Mouse (Mus musculus): ENCODE data around the gene Adcy5. TPM values are rescaled to one million over a fixed set of nuclear protein-coding genes. Genes with fewer than 3 reads are reported as not detected.

The Adcy5 gene
- polyA plus RNA-seq, 1 experiment = not detected

- peaks cover 59% of the 10 kb centered on the region for H3K27me3 ChIP-seq (ENCODE audit: control insufficient read depth, insufficient read depth, insufficient read length)
- H3K4me2 ChIP-seq (ENCODE audit: low read depth) = no peak overlapping the region
- H3K4me3 ChIP-seq = no peak overlapping the region
These were observed 1.4 kb upstream of the Adcy5 start for GRCm38 (mm10) chr16:35153146-35153755.

DNA sequence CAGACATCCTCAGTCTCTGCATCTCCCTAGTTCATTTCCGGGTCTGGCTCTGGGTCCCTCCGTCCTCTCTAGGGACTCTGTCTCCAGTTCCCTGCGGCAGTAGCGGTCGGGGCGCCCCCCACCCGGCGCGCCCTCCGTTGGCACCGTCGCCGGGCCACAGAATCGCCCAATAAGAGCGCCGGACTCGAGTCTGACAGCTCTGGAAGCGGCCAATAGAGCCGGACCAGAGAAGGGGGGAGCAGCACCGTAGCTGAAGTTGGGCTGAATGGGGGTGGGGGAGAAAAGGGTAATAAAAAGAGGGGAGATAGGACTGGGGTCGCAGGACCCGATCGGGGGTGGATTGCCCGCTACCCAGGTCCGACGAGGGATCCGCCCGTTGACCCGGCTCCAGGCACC lies 434 bp upstream of the Adcy5 start:
- no peak overlapping the region for H3K4me2 ChIP-seq (ENCODE audit: low read depth)
- no peak for TF ChIP-seq TCF12 (IDR thresholded peaks at IDR 0.05; ENCODE audit: insufficient read depth, poor library complexity, severe bottlenecking)
- no peak for TF ChIP-seq POLR2AphosphoS2 (IDR thresholded peaks at IDR 0.05; ENCODE audit: insufficient read length, low read depth)
- no peak for TF ChIP-seq SRF (IDR thresholded peaks at IDR 0.05; ENCODE audit: control insufficient read depth, insufficient read length, low read depth)
- TF ChIP-seq MYOG (IDR thresholded peaks at IDR 0.05; ENCODE audit: control insufficient read depth in 1 of 3, insufficient read depth in 1 of 3, insufficient read length in 2 of 3, low read depth in 2 of 3) = no peak
- TF ChIP-seq TCF3 (IDR thresholded peaks at IDR 0.05; ENCODE audit: insufficient read length, low read depth) = no peak
- TF ChIP-seq POLR2A (IDR thresholded peaks at IDR 0.05; ENCODE audit: insufficient read length, low read depth) = no peak
- TF ChIP-seq USF1 (IDR thresholded peaks at IDR 0.05; ENCODE audit: low read depth) = no peak
- no peak for TF ChIP-seq MYOD1 (IDR thresholded peaks at IDR 0.05; ENCODE audit: control insufficient read depth in 1 of 3, insufficient read length in 2 of 3, low read depth in 2 of 3)
- no peak for TF ChIP-seq CEBPB (IDR thresholded peaks at IDR 0.05; ENCODE audit: insufficient read depth, poor library complexity, severe bottlenecking)
- no peak for TF ChIP-seq MAX (IDR thresholded peaks at IDR 0.05; ENCODE audit: low read depth)
- H3K36me3 ChIP-seq (ENCODE audit: control insufficient read depth, insufficient read depth) = no peaks in the 10 kb centered on the region
- H3ac ChIP-seq (ENCODE audit: control insufficient read depth, insufficient read length) = no peak overlapping the region
- no peaks in the 10 kb centered on the region for H3K79me2 ChIP-seq (ENCODE audit: control insufficient read depth, insufficient read depth)
- H3K4me3 ChIP-seq = no peak overlapping the region
- peaks cover 51% of the 10 kb centered on the region for H3K27me3 ChIP-seq (ENCODE audit: control insufficient read depth, insufficient read depth, insufficient read length)

More at GRCm38 (mm10) chr16:35153146-35153755, 1.4 kb upstream of the Adcy5 start:
- TF ChIP-seq POLR2AphosphoS2 (IDR thresholded peaks at IDR 0.05; ENCODE audit: insufficient read length, low read depth) = no peak
- no peak for TF ChIP-seq MYOD1 (IDR thresholded peaks at IDR 0.05; ENCODE audit: control insufficient read depth in 1 of 3, insufficient read length in 2 of 3, low read depth in 2 of 3)
- TF ChIP-seq MYOG (IDR thresholded peaks at IDR 0.05; ENCODE audit: control insufficient read depth in 1 of 3, insufficient read depth in 1 of 3, insufficient read length in 2 of 3, low read depth in 2 of 3) = no peak
- TF ChIP-seq TCF3 (IDR thresholded peaks at IDR 0.05; ENCODE audit: insufficient read length, low read depth) = no peak
- no peak for TF ChIP-seq E2F4 (IDR thresholded peaks at IDR 0.05; ENCODE audit: insufficient read depth)
- TF ChIP-seq TCF12 (IDR thresholded peaks at IDR 0.05; ENCODE audit: insufficient read depth, poor library complexity, severe bottlenecking) = no peak
- no peak for TF ChIP-seq MAX (IDR thresholded peaks at IDR 0.05; ENCODE audit: low read depth)
- no peak for TF ChIP-seq REST (IDR thresholded peaks at IDR 0.05; ENCODE audit: insufficient read depth, insufficient read length)
- TF ChIP-seq SRF (IDR thresholded peaks at IDR 0.05; ENCODE audit: control insufficient read depth, insufficient read length, low read depth) = no peak
- TF ChIP-seq CEBPB (IDR thresholded peaks at IDR 0.05; ENCODE audit: insufficient read depth, poor library complexity, severe bottlenecking) = no peak
- no peak for TF ChIP-seq USF1 (IDR thresholded peaks at IDR 0.05; ENCODE audit: low read depth)
- TF ChIP-seq POLR2A (IDR thresholded peaks at IDR 0.05; ENCODE audit: insufficient read length, low read depth) = no peak
- H3ac ChIP-seq (ENCODE audit: control insufficient read depth, insufficient read length) = no peak overlapping the region
- no peaks in the 10 kb centered on the region for H3K79me2 ChIP-seq (ENCODE audit: control insufficient read depth, insufficient read depth)
- no peaks in the 10 kb centered on the region for H3K36me3 ChIP-seq (ENCODE audit: control insufficient read depth, insufficient read depth)

- H3K4me3 ChIP-seq = no peak overlapping the region
- H3K4me2 ChIP-seq (ENCODE audit: low read depth) = no peak overlapping the region
- no peak for TF ChIP-seq REST (IDR thresholded peaks at IDR 0.05; ENCODE audit: insufficient read depth, insufficient read length)
- no peaks in the 10 kb centered on the region for H3K36me3 ChIP-seq (ENCODE audit: control insufficient read depth, insufficient read depth)
- H3ac ChIP-seq (ENCODE audit: control insufficient read depth, insufficient read length) = no peak overlapping the region
- no peaks in the 10 kb centered on the region for H3K79me2 ChIP-seq (ENCODE audit: control insufficient read depth, insufficient read depth)
- peaks cover 50% of the 10 kb centered on the region for H3K27me3 ChIP-seq (ENCODE audit: control insufficient read depth, insufficient read depth, insufficient read length)
These were observed 971 bp downstream of the Adcy5 start for GRCm38 (mm10) chr16:35155391-35156305.

DNA sequence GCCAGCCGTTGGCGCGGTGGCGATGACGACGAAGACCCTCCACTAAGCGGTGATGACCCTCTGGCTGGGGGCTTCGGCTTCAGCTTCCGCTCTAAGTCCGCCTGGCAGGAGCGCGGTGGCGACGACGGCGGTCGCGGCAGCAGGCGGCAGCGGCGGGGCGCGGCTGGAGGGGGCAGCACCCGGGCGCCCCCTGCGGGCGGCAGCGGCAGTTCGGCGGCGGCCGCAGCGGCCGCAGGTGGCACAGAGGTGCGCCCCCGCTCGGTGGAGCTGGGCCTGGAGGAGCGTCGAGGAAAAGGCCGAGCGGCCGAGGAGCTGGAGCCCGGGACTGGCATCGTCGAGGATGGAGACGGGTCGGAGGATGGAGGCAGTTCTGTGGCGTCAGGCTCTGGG lies 1.6 kb downstream of the Adcy5 start:
- H3K27me3 ChIP-seq (ENCODE audit: control insufficient read depth, insufficient read depth, insufficient read length) = peaks cover 47% of the 10 kb centered on the region
- no peaks in the 10 kb centered on the region for H3K79me2 ChIP-seq (ENCODE audit: control insufficient read depth, insufficient read depth)
- TF ChIP-seq POLR2A (IDR thresholded peaks at IDR 0.05; ENCODE audit: insufficient read length, low read depth) (no peak), TCF3 (IDR thresholded peaks at IDR 0.05; ENCODE audit: insufficient read length, low read depth) (no peak), MYOG (IDR thresholded peaks at IDR 0.05; ENCODE audit: control insufficient read depth in 1 of 3, insufficient read depth in 1 of 3, insufficient read length in 2 of 3, low read depth in 2 of 3) (no peak), USF1 (IDR thresholded peaks at IDR 0.05; ENCODE audit: low read depth) (no peak), SRF (IDR thresholded peaks at IDR 0.05; ENCODE audit: control insufficient read depth, insufficient read length, low read depth) (no peak)
- no peaks in the 10 kb centered on the region for H3K36me3 ChIP-seq (ENCODE audit: control insufficient read depth, insufficient read depth)
- no peak overlapping the region for H3ac ChIP-seq (ENCODE audit: control insufficient read depth, insufficient read length)
- no peak overlapping the region for H3K4me3 ChIP-seq
- H3K4me2 ChIP-seq (ENCODE audit: low read depth) = no peak overlapping the region

GRCm38 (mm10) chr16:35156832-35157231 lies 2.2 kb downstream of the Adcy5 start:
- Histone ChIP-seq H3K4me2 (ENCODE audit: low read depth) (no peak overlapping the region), H3K79me2 (ENCODE audit: control insufficient read depth, insufficient read depth) (no peaks in the 10 kb centered on the region), H3K36me3 (ENCODE audit: control insufficient read depth, insufficient read depth) (no peaks in the 10 kb centered on the region), H3ac (ENCODE audit: control insufficient read depth, insufficient read length) (no peak overlapping the region), H3K27me3 (ENCODE audit: control insufficient read depth, insufficient read depth, insufficient read length) (peaks cover 42% of the 10 kb centered on the region), H3K4me3 (no peak overlapping the region)
- TF ChIP-seq MYOD1 (IDR thresholded peaks at IDR 0.05; ENCODE audit: control insufficient read depth in 1 of 3, insufficient read length in 2 of 3, low read depth in 2 of 3) = no peak
- TF ChIP-seq POLR2AphosphoS2 (IDR thresholded peaks at IDR 0.05; ENCODE audit: insufficient read length, low read depth) = no peak
- no peak for TF ChIP-seq MYOG (IDR thresholded peaks at IDR 0.05; ENCODE audit: control insufficient read depth in 1 of 3, insufficient read depth in 1 of 3, insufficient read length in 2 of 3, low read depth in 2 of 3)
- no peak for TF ChIP-seq CEBPB (IDR thresholded peaks at IDR 0.05; ENCODE audit: insufficient read depth, poor library complexity, severe bottlenecking)
- TF ChIP-seq REST (IDR thresholded peaks at IDR 0.05; ENCODE audit: insufficient read depth, insufficient read length) = no peak
- no peak for TF ChIP-seq E2F4 (IDR thresholded peaks at IDR 0.05; ENCODE audit: insufficient read depth)
- TF ChIP-seq USF1 (IDR thresholded peaks at IDR 0.05; ENCODE audit: low read depth) = no peak
- no peak for TF ChIP-seq POLR2A (IDR thresholded peaks at IDR 0.05; ENCODE audit: insufficient read length, low read depth)
- no peak for TF ChIP-seq SRF (IDR thresholded peaks at IDR 0.05; ENCODE audit: control insufficient read depth, insufficient read length, low read depth)
- TF ChIP-seq TCF3 (IDR thresholded peaks at IDR 0.05; ENCODE audit: insufficient read length, low read depth) = no peak
- TF ChIP-seq TCF12 (IDR thresholded peaks at IDR 0.05; ENCODE audit: insufficient read depth, poor library complexity, severe bottlenecking) = no peak
- no peak for TF ChIP-seq MAX (IDR thresholded peaks at IDR 0.05; ENCODE audit: low read depth)
